Mouse (Mus musculus) kidney, embryonic 15.5 days (tissue): ENCODE measurements around the gene Cacna2d2. TPM values are rescaled to one million over a fixed set of nuclear protein-coding genes. Genes with fewer than 3 reads are reported as not detected.
A peak's percentile ranks its signal among the peaks of the same experiment; 100 is the strongest.
"Not testable (repeated sequence)": the region's sequence is repeated elsewhere in the genome, so short reads cannot be mapped to it uniquely, and the experiment has no call there.

ENCODE experiments used
- ATAC-seq: fragments of 200-750 bp; cut with Nextera tagmentation; replicated peaks from 2 replicates; pipeline ENCODE4 v1.8.0; 2017; ENCODE audit warnings: moderate TSS enrichment; ENCODE audit not compliant: low FRiP score
- H3K27ac ChIP-seq: fragments of 300-500 bp; sonication (generic); 2 replicates; pipeline ENCODE4 v1.5.1; 2015; ENCODE audit warnings: mild to moderate bottlenecking, inconsistent platforms
- H3K27me3 ChIP-seq: fragments of 300-500 bp; sonication (generic); 2 replicates; pipeline ENCODE4 v1.6.1; 2015; ENCODE audit warnings: inconsistent platforms
- H3K36me3 ChIP-seq: fragments of 300-500 bp; sonication (generic); 2 replicates; pipeline ENCODE4 v1.6.1; 2015; ENCODE audit warnings: inconsistent platforms
- H3K4me1 ChIP-seq: fragments of 300-500 bp; sonication (generic); 2 replicates; pipeline ENCODE4 v1.6.1; 2015; ENCODE audit warnings: inconsistent platforms
- H3K4me2 ChIP-seq: fragments of 300-500 bp; sonication (generic); 2 replicates; pipeline ENCODE4 v1.6.1; 2015; ENCODE audit warnings: moderate library complexity, mild to moderate bottlenecking, inconsistent platforms
- H3K4me3 ChIP-seq: fragments of 300-500 bp; sonication (generic); replicated peaks from 2 replicates; pipeline ENCODE4 v1.5.1; 2015; ENCODE audit warnings: mild to moderate bottlenecking, inconsistent platforms
- H3K9ac ChIP-seq: fragments of 300-500 bp; sonication (generic); 2 replicates; pipeline ENCODE4 v1.6.1; 2015; ENCODE audit warnings: mild to moderate bottlenecking, inconsistent platforms
- H3K9me3 ChIP-seq: fragments of 300-500 bp; sonication (generic); replicated peaks from 2 replicates; pipeline ENCODE4 v1.6.1; 2016; ENCODE audit warnings: inconsistent platforms
- WGBS: fragments of 180-500 bp; shearing (Covaris S2); methylation state at CpG from one replicate; pipeline ENCODE4 v1.1.7; 2015; ENCODE audit warnings: mixed read lengths; 5-methylcytosine and 5-hydroxymethylcytosine counted together
- polyA plus RNA-seq: library from polyadenylated mRNA; unstranded; fragments of >200 nt; fragmentation: Nextera tagmentation; extraction: Ambion mirVana; gene quantifications from 2 replicates; pipeline ENCODE4 v1.2.1, GENCODE M21; 2015

Gene Cacna2d2
- polyA plus RNA-seq, 1 experiment from 2014 or later: 0.93 TPM

GRCm38 (mm10) chr9:107553541-107554318 is 154.3 kb downstream of the Cacna2d2 start:
- peak; percentile 58; the same call in 1 of the 2 replicates for ATAC-seq
- H3K4me2 ChIP-seq: peak overlapping the region; percentile 70
- peak overlapping the region; percentile 99 for H3K27ac ChIP-seq
- H3K4me1 ChIP-seq: peaks cover 66% of the 10 kb centered on the region
- H3K9me3 ChIP-seq: no peaks in the 10 kb centered on the region
- 1% methylated on average over 37 of the region's 37 CpGs for WGBS
- peak overlapping the region; percentile 84 for H3K9ac ChIP-seq
- H3K27me3 ChIP-seq: no peaks in the 10 kb centered on the region; the same call in 1 of the 2 replicates
- H3K4me3 ChIP-seq: peak overlapping the region; percentile 79
- peaks cover 24% of the 10 kb centered on the region for H3K36me3 ChIP-seq

- peak overlapping the region; percentile 99 for H3K27ac ChIP-seq
- peaks cover 66% of the 10 kb centered on the region for H3K4me1 ChIP-seq
- peak overlapping the region; percentile 84 for H3K9ac ChIP-seq
- H3K4me2 ChIP-seq: peak overlapping the region; percentile 70
- peaks cover 31% of the 10 kb centered on the region for H3K36me3 ChIP-seq
- H3K27me3 ChIP-seq: no peaks in the 10 kb centered on the region; the same call in 1 of the 2 replicates
- H3K9me3 ChIP-seq: no peaks in the 10 kb centered on the region
- ATAC-seq: peak; percentile 88
- WGBS: 0% methylated on average over 53 of the region's 53 CpGs
- peak overlapping the region; percentile 79 for H3K4me3 ChIP-seq
Observed at GRCm38 (mm10) chr9:107554319-107554825, 155.0 kb downstream of the Cacna2d2 start.

- ATAC-seq: peak; percentile 22
- Histone ChIP-seq H3K4me2 (peak overlapping the region; percentile 70), H3K9me3 (no peaks in the 10 kb centered on the region), H3K36me3 (peaks cover 37% of the 10 kb centered on the region), H3K4me3 (peak overlapping the region; percentile 79), H3K4me1 (peaks cover 62% of the 10 kb centered on the region), H3K9ac (peak overlapping the region; percentile 84), H3K27me3 (no peaks in the 10 kb centered on the region), H3K27ac (peak overlapping the region; percentile 99)
- under 1% methylated on average over 23 of the region's 23 CpGs for WGBS
Observed at GRCm38 (mm10) chr9:107555031-107555457, 155.6 kb downstream of the Cacna2d2 start.

GRCm38 (mm10) chr9:107555701-107556100 is 156.3 kb downstream of the Cacna2d2 start:
- 28% methylated on average over 2 of the region's 2 CpGs for WGBS
- Histone ChIP-seq H3K27ac (peak overlapping the region; percentile 99), H3K27me3 (no peaks in the 10 kb centered on the region), H3K4me3 (peak overlapping the region; percentile 79), H3K36me3 (peaks cover 44% of the 10 kb centered on the region), H3K9ac (peak overlapping the region; percentile 84), H3K4me2 (peak overlapping the region; percentile 70), H3K4me1 (peaks cover 55% of the 10 kb centered on the region), H3K9me3 (no peaks in the 10 kb centered on the region)
- no peak for ATAC-seq

GRCm38 (mm10) chr9:107556346-107556745 is 156.9 kb downstream of the Cacna2d2 start:
- Histone ChIP-seq H3K4me1 (peaks cover 49% of the 10 kb centered on the region), H3K4me3 (peak overlapping the region; percentile 79), H3K9ac (peak overlapping the region; percentile 84; the same call in 1 of the 2 replicates), H3K27ac (peak overlapping the region; percentile 99), H3K27me3 (no peaks in the 10 kb centered on the region), H3K4me2 (peak overlapping the region; percentile 70), H3K36me3 (peaks cover 50% of the 10 kb centered on the region), H3K9me3 (no peaks in the 10 kb centered on the region)
- WGBS: 73% methylated on average over 3 of the region's 3 CpGs
- ATAC-seq: no peak

GRCm38 (mm10) chr9:107563029-107563581 is 163.7 kb downstream of the Cacna2d2 start, which contains the start of gene Tusc2:
TSS of gene Tusc2 (plus strand) at chr9:107563255.
- peak within 1 kb of the TSS; percentile 80 for H3K9ac ChIP-seq
- H3K27me3 ChIP-seq: no peaks in the 10 kb centered on the region
- H3K4me3 ChIP-seq: peak within 1 kb of the TSS; percentile 97
- H3K27ac ChIP-seq: peak within 1 kb of the TSS; percentile 80
- H3K36me3 ChIP-seq: peaks cover 64% of the 10 kb centered on the region
- no peaks in the 10 kb centered on the region for H3K9me3 ChIP-seq
- H3K4me2 ChIP-seq: peak within 1 kb of the TSS; percentile 85
- H3K4me1 ChIP-seq: peaks cover 47% of the 10 kb centered on the region
- ATAC-seq: peak; percentile 95
- WGBS: under 1% methylated on average over 46 of the region's 46 CpGs

- not testable (repeated sequence) for H3K27me3 ChIP-seq, H3K9ac ChIP-seq, H3K9me3 ChIP-seq, ATAC-seq
- H3K4me2 ChIP-seq: peak overlapping the region; percentile 72
- peaks cover 58% of the 10 kb centered on the region for H3K4me1 ChIP-seq
- peaks cover 43% of the 10 kb centered on the region for H3K36me3 ChIP-seq
- 50% methylated on average over 5 of the region's 5 CpGs for WGBS
- peak overlapping the region; percentile 89 for H3K27ac ChIP-seq
- H3K4me3 ChIP-seq: peak overlapping the region; percentile 18; the same call in 1 of the 2 replicates
Observed at GRCm38 (mm10) chr9:107565556-107565955, 166.1 kb downstream of the Cacna2d2 start.

- Histone ChIP-seq H3K36me3 (peaks cover 43% of the 10 kb centered on the region), H3K4me1 (peaks cover 64% of the 10 kb centered on the region), H3K4me3 (peak overlapping the region; percentile 21), H3K9me3 (no peaks in the 10 kb centered on the region), H3K4me2 (peak overlapping the region; percentile 72), H3K9ac (no peak overlapping the region), H3K27me3 (no peaks in the 10 kb centered on the region), H3K27ac (peak overlapping the region; percentile 89)
- 55% methylated on average over 15 of the region's 15 CpGs for WGBS
- ATAC-seq: no peak
Observed at GRCm38 (mm10) chr9:107566041-107566709, 166.8 kb downstream of the Cacna2d2 start.

- H3K4me3 ChIP-seq: peak overlapping the region; percentile 21
- peaks cover 43% of the 10 kb centered on the region for H3K36me3 ChIP-seq
- peak overlapping the region; percentile 72 for H3K4me2 ChIP-seq
- H3K4me1 ChIP-seq: peaks cover 70% of the 10 kb centered on the region
- H3K9me3 ChIP-seq: no peaks in the 10 kb centered on the region
- 67% methylated on average over 3 of the region's 3 CpGs for WGBS
- H3K9ac ChIP-seq: no peak overlapping the region
- peak overlapping the region; percentile 89 for H3K27ac ChIP-seq
- H3K27me3 ChIP-seq: no peaks in the 10 kb centered on the region
- ATAC-seq: no peak
Observed at GRCm38 (mm10) chr9:107566855-107567254, 167.4 kb downstream of the Cacna2d2 start.

GRCm38 (mm10) chr9:107567702-107568319 is 168.4 kb downstream of the Cacna2d2 start, which contains the start of gene Hyal2:
TSS of gene Hyal2 (plus strand) at chr9:107567945.
- ATAC-seq: no peak
- Histone ChIP-seq H3K4me2 (peak within 1 kb of the TSS; percentile 72), H3K36me3 (peaks cover 45% of the 10 kb centered on the region), H3K4me3 (peak within 1 kb of the TSS; percentile 86), H3K4me1 (peaks cover 70% of the 10 kb centered on the region), H3K9ac (peak within 1 kb of the TSS; percentile 80), H3K27me3 (no peaks in the 10 kb centered on the region), H3K9me3 (no peaks in the 10 kb centered on the region), H3K27ac (peak within 1 kb of the TSS; percentile 89)
- 8% methylated on average over 18 of the region's 18 CpGs for WGBS
